Mouse (Mus musculus) left cerebral cortex, postnatal 4 days (tissue): ENCODE results near the gene Gm10490. TPM values are rescaled to one million over a fixed set of nuclear protein-coding genes. Genes with fewer than 3 reads are reported as not detected.
A peak's percentile ranks its signal among the peaks of the same experiment; 100 is the strongest.

Experiments used
- DNase-seq: peaks from one replicate; pipeline ENCODE4 v3.0.0-alpha.2; 2022
- intact Hi-C: fragments of 180-260 bp; cut with DNase I; formaldehyde crosslinking; loops from one replicate; pipeline ENCODE4 v1.15.1; 2025
- total RNA-seq, 2 experiments: library from RNA; stranded (reverse); gene quantifications; 2 replicates each; pipeline ENCODE4 v1.2.3; 2021

Gene Gm10490
- total RNA-seq, 2 experiments from 2014 or later: not detected

GRCm38 (mm10) chrX:7922032-7922431 is 12.7 kb downstream of the Gm10490 start:
- no peak for DNase-seq
- intact Hi-C loops: no loop called here

GRCm38 (mm10) chrX:7926266-7926665 is 16.9 kb downstream of the Gm10490 start:
- no peak for DNase-seq
- intact Hi-C loops: no loop called here

DNA sequence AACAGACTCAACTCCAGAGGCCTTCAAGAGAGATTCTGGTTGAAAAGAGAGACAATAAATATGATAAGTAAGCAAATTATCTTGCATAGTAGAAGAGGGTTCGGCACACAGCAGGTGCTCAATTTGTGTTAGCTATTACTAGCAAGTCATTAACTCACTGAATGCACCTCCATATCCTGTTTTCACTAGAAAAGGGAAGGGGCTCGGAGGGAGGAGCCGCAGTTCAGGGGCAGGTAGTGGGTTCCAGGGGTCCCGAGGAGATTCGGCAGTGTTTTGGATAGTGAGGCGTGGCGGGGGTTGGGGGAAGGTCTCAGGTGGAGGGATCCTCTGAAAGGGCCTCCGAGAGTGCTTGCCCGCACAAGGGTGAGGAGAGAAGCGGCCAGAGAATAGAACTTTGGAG is 17.8 kb downstream of the Gm10490 start:
- intact Hi-C loops: no loop called here
- no peak for DNase-seq

GRCm38 (mm10) chrX:7928270-7928790 is 19.0 kb downstream of the Gm10490 start, which contains the start of gene Eras:
Gene Eras, minus strand, starts transcription at chrX:7928607.
- intact Hi-C loops: no loop called here
- no peak for DNase-seq

GRCm38 (mm10) chrX:7936874-7937273 is 27.5 kb downstream of the Gm10490 start:
- intact Hi-C loops: no loop called here
- DNase-seq: no peak

- intact Hi-C loops: no loop called here
- DNase-seq: no peak
These were observed 28.3 kb downstream of the Gm10490 start for GRCm38 (mm10) chrX:7937667-7938066.

GRCm38 (mm10) chrX:7945618-7946017 is 36.3 kb downstream of the Gm10490 start:
- intact Hi-C loops: no loop called here
- DNase-seq: no peak

DNA sequence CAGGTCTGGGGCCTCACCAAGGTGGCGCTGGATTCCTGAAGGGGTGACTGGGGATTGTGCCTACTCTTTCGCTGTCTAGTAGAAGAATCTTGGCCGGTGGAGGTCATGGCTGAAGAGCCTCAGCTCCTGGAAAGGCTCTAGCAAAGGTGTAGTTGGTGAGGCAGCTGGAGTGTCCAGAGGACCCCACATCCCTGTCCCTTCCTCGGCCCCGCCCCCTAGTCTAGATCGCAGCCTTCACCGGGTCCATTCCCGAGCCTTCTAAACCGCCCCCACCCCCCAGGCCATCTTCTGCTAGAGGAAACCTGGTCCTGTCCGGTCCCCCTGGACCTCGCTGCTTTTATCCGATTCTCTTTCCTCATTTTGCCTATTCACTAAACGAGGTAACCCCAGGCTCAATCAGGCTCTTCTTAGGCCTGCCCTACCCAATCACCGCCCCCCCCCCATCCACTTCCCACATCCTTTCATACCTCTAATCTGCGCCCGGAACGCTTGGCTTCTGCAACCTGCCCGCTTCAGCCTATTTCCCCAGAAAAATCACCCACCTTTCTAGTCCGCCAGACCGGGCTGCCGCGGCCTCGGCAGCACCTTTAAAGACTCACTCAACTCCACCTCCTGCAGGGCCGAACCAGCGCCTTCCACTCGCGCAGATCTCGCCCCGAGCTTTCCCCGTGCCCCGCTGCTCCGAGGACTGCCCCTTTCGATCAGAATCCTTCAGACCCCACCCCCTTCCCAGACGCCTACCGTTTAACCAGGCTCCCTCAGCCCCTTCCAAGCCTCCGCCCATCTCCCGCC is 38.0 kb downstream of the Gm10490 start, which contains the start of gene Hdac6:
Gene Hdac6 (minus strand): TSS at position 782 of the 792 bp plus-strand sequence.
- intact Hi-C loops: no loop called here
- peak; percentile 27 for DNase-seq

DNA sequence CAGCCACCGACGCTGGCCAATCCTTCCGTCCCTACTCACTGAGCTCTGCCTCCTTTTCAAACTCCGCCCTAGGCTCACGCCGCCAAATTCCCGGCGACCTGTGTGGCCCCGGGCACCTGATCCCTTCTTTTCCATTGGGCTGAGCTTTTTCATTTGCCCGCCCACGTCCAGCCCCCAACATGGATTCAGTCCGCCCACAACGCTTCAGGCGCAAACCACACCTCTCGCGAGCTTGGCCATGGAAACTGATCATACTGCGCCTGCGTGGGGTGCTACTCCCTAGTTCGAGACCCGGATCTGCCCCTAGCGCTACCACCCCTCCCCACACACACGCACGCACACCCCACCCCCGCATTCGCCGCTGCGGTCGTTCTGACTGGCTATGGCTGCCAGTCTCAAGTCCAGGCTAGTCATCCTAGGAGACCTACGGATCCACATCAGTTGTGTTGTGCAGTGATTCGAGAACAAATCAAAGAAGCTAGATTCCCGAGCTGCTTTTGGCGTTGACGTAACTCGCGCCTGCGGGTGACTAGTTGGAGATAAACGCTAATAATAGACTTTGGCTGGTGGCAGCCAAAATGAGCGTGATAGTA is 38.7 kb downstream of the Gm10490 start:
- intact Hi-C loops: no loop called here

GRCm38 (mm10) chrX:7950091-7950490 is 40.7 kb downstream of the Gm10490 start:
- intact Hi-C loops: no loop called here
- no peak for DNase-seq

More for the DNA sequence above, 38.7 kb downstream of the Gm10490 start:
- DNase-seq: peak; percentile 94

DNA sequence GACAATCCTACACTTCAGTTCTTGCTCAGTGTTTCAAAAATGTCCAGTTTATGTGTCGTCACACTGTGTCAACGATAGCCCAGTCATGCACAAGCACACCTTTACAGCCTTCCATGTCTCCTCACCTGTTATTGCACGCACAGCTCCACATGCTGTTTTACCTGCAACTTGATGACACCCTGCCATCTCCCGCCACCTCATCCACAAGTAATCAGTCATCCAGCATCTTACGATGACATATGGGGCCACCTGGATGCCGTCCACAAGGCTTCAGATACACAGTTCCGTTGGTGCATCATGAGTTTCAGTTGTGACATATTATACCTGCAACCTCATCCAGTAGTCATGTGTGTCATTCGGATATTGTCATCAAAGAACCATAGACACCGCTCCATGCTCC is 49.5 kb downstream of the Gm10490 start:
- no peak for DNase-seq
- intact Hi-C loops: no loop called here

Other genes with a start within 250 kb of the Gm10490 start
- gene Plp2, start 238.2 kb upstream of the Gm10490 start, total RNA-seq: 10 to 100 TPM; 19.3 to 26.5 TPM
- under 1 TPM; 0.22 to 0.38 TPM for gene Magix, start 228.3 kb upstream of the Gm10490 start, total RNA-seq
- gene Gpkow, start 212.4 kb upstream of the Gm10490 start, total RNA-seq: 10 to 100 TPM; 39.0 to 42.0 TPM
- gene Wdr45, start 195.2 kb upstream of the Gm10490 start, total RNA-seq: 10 to 100 TPM; 32.0 to 34.9 TPM
- gene Gm45208, start 187.3 kb upstream of the Gm10490 start, total RNA-seq: under 1 TPM in 1 of 2 experiments, not detected in 1; 0.60 TPM
- gene Praf2, start 181.1 kb upstream of the Gm10490 start, total RNA-seq: 10 to 100 TPM; 70.0 to 84.0 TPM
- gene Ccdc120, start 158.6 kb upstream of the Gm10490 start, total RNA-seq: 10 to 100 TPM; 56.2 to 65.4 TPM
- 10 to 100 TPM; 24.0 to 29.0 TPM for gene Tfe3, start 147.0 kb upstream of the Gm10490 start, total RNA-seq
- gene Gripap1, start 119.8 kb upstream of the Gm10490 start, total RNA-seq: 10 to 100 TPM; 79.8 to 81.2 TPM
- gene Kcnd1, start 87.3 kb upstream of the Gm10490 start, total RNA-seq: 10 to 100 TPM; 10.9 to 12.9 TPM
- 10 to 100 TPM; 63.8 to 69.8 TPM for gene Otud5, start 68.2 kb upstream of the Gm10490 start, total RNA-seq
- 10 to 100 TPM; 25.4 to 27.2 TPM for gene Pim2, start 31.3 kb upstream of the Gm10490 start, total RNA-seq
- gene Slc35a2, start 25.5 kb upstream of the Gm10490 start, total RNA-seq: 10 to 100 TPM; 40.5 to 41.7 TPM
- gene Pqbp1, start 10.3 kb upstream of the Gm10490 start, total RNA-seq: 10 to 100 TPM; 92.7 to 98.2 TPM
- gene Timm17b, start 10.2 kb upstream of the Gm10490 start, total RNA-seq: 10 to 100 TPM; 46.6 to 54.4 TPM
- not detected for gene Gm10491, start 1.7 kb upstream of the Gm10490 start, total RNA-seq
- gene Pcsk1n, start 10.3 kb downstream of the Gm10490 start, total RNA-seq: 100 to 1,000 TPM; 188 to 204 TPM
- gene Eras, start 19.1 kb downstream of the Gm10490 start, total RNA-seq: not detected
- gene Hdac6, start 38.3 kb downstream of the Gm10490 start, total RNA-seq: 10 to 100 TPM; 62.5 to 71.4 TPM
- not detected for gene Gata1, start 68.5 kb downstream of the Gm10490 start, total RNA-seq
- not detected for gene Glod5, start 109.0 kb downstream of the Gm10490 start, total RNA-seq
- gene Suv39h1, start 165.2 kb downstream of the Gm10490 start, total RNA-seq: 10 to 100 TPM; 35.0 to 36.7 TPM
- gene Was, start 181.0 kb downstream of the Gm10490 start, total RNA-seq: under 1 TPM; 0.42 to 0.94 TPM
- gene Wdr13, start 223.3 kb downstream of the Gm10490 start, total RNA-seq: 100 to 1,000 TPM; 214 to 224 TPM
- 100 to 1,000 TPM; 346 to 406 TPM for gene Rbm3, start 236.3 kb downstream of the Gm10490 start, total RNA-seq